Mouse (Mus musculus) heart, postnatal 10 days (tissue): ENCODE data around the gene Gm49673. TPM values are rescaled to one million over a fixed set of nuclear protein-coding genes. Genes with fewer than 3 reads are reported as not detected.
A peak's percentile ranks its signal among the peaks of the same experiment; 100 is the strongest.
"Not testable (repeated sequence)": the region's sequence is repeated elsewhere in the genome, so short reads cannot be mapped to it uniquely, and the experiment has no call there.

Experiments used
- DNase-seq, 2 experiments: peaks; one replicate each; pipeline ENCODE4 v3.0.0; 2021
- intact Hi-C: fragments of 180-260 bp; cut with DNase I; formaldehyde crosslinking; loops from one replicate; pipeline ENCODE4 v1.15.1; 2025
- total RNA-seq, 2 experiments: library from RNA; stranded (reverse); gene quantifications; 2 replicates each; pipeline ENCODE4 v1.2.3; 2021

Gm49673 gene
- total RNA-seq, 2 experiments from 2014 or later, result not detected

- intact Hi-C loops, result not testable (repeated sequence)
- peak; percentile 63 to 83 for DNase-seq
Measured at GRCm38 (mm10) chr17:8046178-8046577, 101.4 kb downstream of the Gm49673 start.

GRCm38 (mm10) chr17:8041197-8041596, 106.4 kb downstream of the Gm49673 start:
- DNase-seq, intact Hi-C loops: not testable (repeated sequence)

GRCm38 (mm10) chr17:8039916-8040635, 107.5 kb downstream of the Gm49673 start:
- intact Hi-C loops, DNase-seq: not testable (repeated sequence)

- intact Hi-C loops, DNase-seq: not testable (repeated sequence)
Measured at GRCm38 (mm10) chr17:8036976-8037375, 110.6 kb downstream of the Gm49673 start.

Other genes starting within 250 kb of the Gm49673 start
- 1 to 10 TPM; 2.6 to 3.0 TPM for gene Tagap, start 221.8 kb downstream of the Gm49673 start, total RNA-seq
- 10 to 100 TPM; 40.8 to 42.8 TPM for gene Rsph3a, start 202.2 kb downstream of the Gm49673 start, total RNA-seq
- 10 to 100 TPM; 23.4 to 27.6 TPM for gene Rnaset2a, start 309 bp upstream of the Gm49673 start, total RNA-seq
- 10 to 100 TPM; 14.6 to 15.6 TPM for gene Fgfr1op, start 17.7 kb upstream of the Gm49673 start, total RNA-seq
- not detected for gene Ccr6, start 88.3 kb upstream of the Gm49673 start, total RNA-seq
- gene Mpc1, start 135.1 kb upstream of the Gm49673 start, total RNA-seq, result 100 to 1,000 TPM; 352 to 392 TPM
- 10 to 100 TPM; 22.8 to 29.7 TPM for gene Sft2d1, start 163.3 kb upstream of the Gm49673 start, total RNA-seq
- under 1 TPM; 0.10 to 0.31 TPM for gene Prr18, start 189.7 kb upstream of the Gm49673 start, total RNA-seq
- under 1 TPM; 0.84 TPM for gene T2, start 208.2 kb upstream of the Gm49673 start, total RNA-seq